Mouse (Mus musculus): ENCODE data around the gene Cyb561.

The Cyb561 gene

GRCm38 (mm10) chr11:105920098-105920785 is 32.9 kb downstream of the Cyb561 start:
- no peak for DNase-seq

- no peak for DNase-seq
Measured at GRCm38 (mm10) chr11:105913580-105913979, 39.6 kb downstream of the Cyb561 start.

GRCm38 (mm10) chr11:105911592-105912375 is 41.4 kb downstream of the Cyb561 start:
- DNase-seq, result peak; percentile 71

GRCm38 (mm10) chr11:105911149-105911548 is 42.0 kb downstream of the Cyb561 start:
- no peak for DNase-seq

GRCm38 (mm10) chr11:105909617-105910016 is 43.5 kb downstream of the Cyb561 start:
- DNase-seq, result no peak

GRCm38 (mm10) chr11:105908926-105909325 is 44.2 kb downstream of the Cyb561 start:
- no peak for DNase-seq

GRCm38 (mm10) chr11:105907381-105907780 is 45.8 kb downstream of the Cyb561 start:
- no peak for DNase-seq

- DNase-seq, result no peak
Measured at GRCm38 (mm10) chr11:105905529-105906213, 47.5 kb downstream of the Cyb561 start.

- no peak for DNase-seq
Measured at GRCm38 (mm10) chr11:105902956-105903355, 50.2 kb downstream of the Cyb561 start.

GRCm38 (mm10) chr11:105901501-105901900 is 51.6 kb downstream of the Cyb561 start:
- DNase-seq, result no peak

GRCm38 (mm10) chr11:105899151-105899550 is 54.0 kb downstream of the Cyb561 start:
- no peak for DNase-seq

GRCm38 (mm10) chr11:105887281-105887680 is 65.9 kb downstream of the Cyb561 start:
- DNase-seq, result no peak

- DNase-seq, result no peak
Measured at GRCm38 (mm10) chr11:105885558-105885957, 67.6 kb downstream of the Cyb561 start.

Measured in right cerebral cortex, postnatal 14 days (tissue).